Mouse (Mus musculus): ENCODE measurements at regions not wholly inside any gene's neighbourhood (a gene's known extent, or its start where the extent isn't known, plus 50 kb on each side); places are given as distances from the start of the nearest gene placed in this dataset.

DNA sequence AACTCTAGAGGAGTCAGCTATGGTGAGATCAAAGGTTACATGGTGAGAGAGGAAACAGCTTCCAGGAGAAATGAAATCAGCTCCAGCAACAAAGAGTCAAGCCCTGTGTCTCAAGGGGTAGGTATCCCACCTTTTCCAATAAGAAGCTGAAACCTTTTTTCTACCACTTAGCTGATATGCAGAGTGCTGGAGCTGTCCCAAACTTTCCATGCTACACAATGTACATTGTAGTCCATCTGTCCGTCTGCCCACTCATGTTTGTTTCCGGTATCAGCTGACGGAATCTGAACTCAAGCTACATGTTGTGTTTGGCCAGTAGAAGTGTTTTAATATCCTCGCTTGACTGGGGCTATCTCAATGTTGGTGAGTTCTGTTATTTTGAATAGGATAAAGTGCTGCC lies 83.6 kb upstream of the Ngf start:
- in situ Hi-C loops (cut with MboI, MseI): no loop called here

GRCm38 (mm10) chr3:102384596-102384995 lies 85.1 kb upstream of the Ngf start:
- in situ Hi-C loops (cut with MboI, MseI): no loop called here

DNA sequence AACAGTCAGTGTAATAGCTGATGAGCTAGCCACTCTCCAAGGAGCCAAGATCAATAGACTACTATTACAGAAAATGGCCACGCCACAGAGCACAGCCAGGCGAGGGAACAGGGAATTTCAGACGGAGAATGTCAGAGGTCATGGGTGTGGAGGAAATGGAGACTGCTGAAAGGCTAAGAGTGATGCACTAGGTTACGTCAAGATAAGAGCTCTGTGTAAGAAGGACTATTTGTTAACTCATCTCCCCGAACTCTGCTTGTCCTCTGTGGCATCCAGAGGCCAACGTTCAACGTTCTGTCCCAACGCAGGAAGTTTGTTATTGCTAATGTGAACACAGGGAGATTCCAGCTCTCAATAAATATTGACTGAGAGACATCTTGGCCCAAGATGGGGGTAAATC lies 86.0 kb upstream of the Ngf start:
- in situ Hi-C loops (cut with MboI, MseI): no loop called here

DNA sequence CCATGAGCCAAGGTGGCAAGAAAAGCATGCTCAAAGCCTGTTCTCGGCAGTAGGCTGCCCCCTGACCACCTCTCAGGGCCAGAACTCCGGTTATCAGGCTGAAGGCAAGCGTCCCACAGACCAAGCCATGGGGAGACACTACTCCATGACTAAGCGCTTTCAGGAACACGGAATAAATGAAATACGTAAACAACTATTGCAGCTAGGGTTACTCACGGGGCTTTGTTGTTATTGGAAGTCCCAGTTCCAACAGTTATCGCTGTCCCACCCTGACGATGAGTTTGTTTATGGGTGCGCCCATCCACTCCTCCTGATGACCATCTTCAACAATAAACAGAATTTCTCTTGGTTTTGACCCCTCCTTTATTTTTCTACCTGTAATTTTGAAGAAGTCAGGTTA lies 88.0 kb upstream of the Ngf start:
- in situ Hi-C loops (cut with MboI, MseI): no loop called here

DNA sequence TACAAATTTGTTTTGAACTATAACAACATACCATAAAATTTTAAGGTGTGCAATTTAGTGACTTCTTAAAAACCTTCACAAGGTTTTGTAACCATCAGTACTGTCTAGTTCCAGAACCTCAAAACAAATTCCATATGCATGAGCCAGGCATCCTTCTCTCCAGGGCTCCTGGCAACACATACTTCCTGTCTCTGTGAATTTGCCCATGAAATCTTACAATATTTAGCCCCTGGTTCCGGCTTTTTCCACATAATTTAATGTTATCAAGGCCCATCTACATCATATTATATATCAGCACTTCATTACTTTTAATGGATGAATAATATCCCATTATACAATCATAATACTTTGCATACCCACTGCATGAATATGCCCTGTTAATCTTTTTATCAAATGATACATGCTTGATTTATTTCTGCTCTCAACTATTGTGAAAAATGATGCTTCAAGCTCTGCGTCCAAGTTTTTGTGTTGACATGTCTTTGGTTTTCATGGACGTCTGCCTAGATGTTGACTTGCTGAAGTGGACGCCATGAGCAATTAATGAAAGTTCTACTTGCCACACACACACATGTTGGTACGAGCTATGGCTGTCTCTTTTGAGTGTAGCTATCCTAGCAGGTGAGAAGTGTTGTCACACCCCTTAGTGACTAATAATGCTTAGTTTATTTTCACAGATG lies 95.2 kb upstream of the Ngf start:
- in situ Hi-C loops (cut with MboI, MseI): no loop called here

DNA sequence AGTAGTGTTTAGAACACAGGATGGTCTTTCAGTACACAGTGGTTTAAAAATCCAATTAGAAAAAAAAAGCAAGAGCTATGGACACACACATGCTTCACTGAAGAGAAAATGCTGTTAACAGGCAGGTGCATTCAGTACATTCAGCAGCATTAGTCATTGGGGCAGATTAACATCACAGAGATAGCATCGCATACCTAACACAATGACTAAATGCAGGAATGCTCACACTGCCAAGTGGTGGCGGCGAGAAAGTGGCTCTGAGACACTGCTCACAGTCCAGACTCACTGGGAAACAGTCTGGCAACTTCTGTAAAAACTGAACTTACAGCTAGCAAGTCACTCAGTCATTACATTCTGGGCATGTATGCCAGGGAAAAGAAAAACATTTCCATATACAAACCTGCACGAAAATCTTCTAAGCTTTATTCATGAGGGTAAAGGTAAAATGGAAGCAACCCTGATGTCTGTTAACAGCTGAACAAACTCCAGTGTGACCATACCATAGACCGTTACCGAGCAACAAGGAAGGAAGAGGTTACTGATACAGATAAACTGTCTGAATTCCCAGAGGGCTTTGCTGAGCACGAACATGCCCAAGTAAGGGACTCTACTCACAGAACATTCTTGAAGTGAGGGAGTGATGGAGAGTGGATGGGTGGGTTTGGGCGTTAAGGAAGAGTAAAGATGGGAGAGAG lies 97.4 kb upstream of the Ngf start:
- in situ Hi-C loops (cut with MboI, MseI): no loop called here

- in situ Hi-C loops (cut with MboI, MseI): no loop called here
These were observed 103.5 kb upstream of the Ngf start for GRCm38 (mm10) chr3:102366188-102366587.

DNA sequence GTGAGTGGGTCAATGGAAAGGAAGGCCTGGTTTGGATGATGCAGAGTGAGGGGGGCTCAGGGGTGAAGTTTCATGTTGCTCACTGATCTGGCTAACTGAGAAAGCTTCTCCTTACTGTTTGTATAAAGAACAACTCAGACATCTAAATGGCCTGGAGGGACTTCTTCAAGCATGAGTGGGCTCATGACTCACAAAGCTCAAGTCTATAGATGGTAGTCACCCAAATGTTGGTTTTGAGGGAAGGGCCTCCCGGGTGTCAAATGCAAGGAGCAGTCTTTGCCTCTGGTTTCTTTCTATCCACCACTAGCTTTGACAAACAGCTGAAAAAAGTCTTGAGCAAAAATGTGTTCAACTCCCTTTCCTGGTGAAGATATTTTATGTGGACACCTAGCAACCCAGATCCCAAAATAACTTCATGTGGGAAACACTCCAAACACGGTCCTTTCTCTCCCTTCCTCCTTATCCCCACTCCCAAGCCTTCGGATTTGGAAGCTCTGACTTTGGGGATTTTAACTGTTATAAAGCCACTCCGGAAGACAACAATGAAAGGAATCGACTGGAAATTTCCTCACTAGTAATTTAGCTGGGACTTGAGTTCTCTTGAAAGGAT lies 105.3 kb upstream of the Ngf start:
- in situ Hi-C loops (cut with MboI, MseI): no loop called here

GRCm38 (mm10) chr3:102360732-102361280 lies 108.9 kb upstream of the Ngf start:
- in situ Hi-C loops (cut with MboI, MseI): no loop called here

DNA sequence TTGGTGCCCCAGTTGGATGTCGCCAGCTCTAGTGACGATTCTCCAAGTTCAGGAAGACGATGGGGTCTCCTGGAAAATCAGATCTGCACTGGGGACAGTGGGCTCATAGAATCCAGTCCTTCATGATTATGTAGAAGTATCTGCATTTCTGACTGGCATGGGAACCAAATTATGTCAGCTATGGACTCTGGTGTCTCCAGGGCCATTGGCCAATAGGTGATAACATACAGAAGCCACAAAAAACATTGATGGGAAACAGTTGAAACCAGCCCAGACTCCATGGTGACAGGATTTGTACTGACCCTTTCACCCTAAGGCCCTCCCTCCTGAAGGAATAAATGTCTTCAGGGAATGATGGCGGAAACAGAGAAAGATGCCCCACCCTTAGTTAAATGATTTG lies 110.9 kb upstream of the Ngf start:
- in situ Hi-C loops (cut with MboI, MseI): no loop called here

GRCm38 (mm10) chr3:102357062-102357610 lies 112.6 kb upstream of the Ngf start:
- in situ Hi-C loops (cut with MboI, MseI): no loop called here

DNA sequence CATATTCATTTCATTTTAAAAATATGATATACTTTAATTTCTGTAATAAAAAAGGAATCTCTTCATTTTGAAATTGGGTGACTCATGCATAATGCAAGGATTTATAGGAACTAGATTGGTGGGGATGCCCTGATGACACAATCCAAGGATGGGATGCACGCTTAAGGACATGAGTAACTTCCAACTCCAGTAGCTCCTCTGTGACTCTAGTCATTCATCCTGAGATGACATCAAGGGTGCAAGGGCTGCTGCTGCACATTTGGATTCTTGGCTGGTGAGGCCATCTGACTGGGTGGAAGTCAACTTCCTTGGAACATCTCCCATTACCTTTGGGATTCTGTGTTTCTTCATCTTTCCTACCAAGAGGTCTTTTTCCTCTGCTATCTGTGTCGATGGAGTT lies 114.4 kb upstream of the Ngf start:
- in situ Hi-C loops (cut with MboI, MseI): no loop called here

GRCm38 (mm10) chr3:102354771-102355170 lies 114.9 kb upstream of the Ngf start:
- in situ Hi-C loops (cut with MboI, MseI): no loop called here

GRCm38 (mm10) chr3:102353277-102353900 lies 116.3 kb upstream of the Ngf start:
- in situ Hi-C loops (cut with MboI, MseI): no loop called here

DNA sequence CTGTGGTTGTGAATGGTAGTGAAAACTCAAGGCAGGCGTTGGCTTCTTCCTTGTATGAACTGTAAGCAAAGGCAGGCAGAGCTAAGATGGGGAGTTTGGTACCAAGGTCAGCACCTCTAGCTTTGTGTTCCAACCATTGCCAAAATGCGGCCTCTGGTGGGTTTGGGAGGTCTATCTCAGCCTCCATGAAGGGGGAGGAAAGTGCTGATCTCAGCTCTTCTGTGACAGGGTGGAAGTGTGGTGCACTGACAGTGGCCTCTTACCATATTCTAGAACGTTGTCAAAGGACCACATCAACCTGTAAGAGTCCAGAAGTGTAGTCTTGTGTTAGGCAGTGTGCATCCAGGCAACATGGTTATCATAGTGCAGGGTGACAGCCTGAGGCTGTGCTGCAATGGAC lies 123.6 kb upstream of the Ngf start:
- in situ Hi-C loops (cut with MboI, MseI): no loop called here

GRCm38 (mm10) chr3:102345291-102345690 lies 124.4 kb upstream of the Ngf start:
- in situ Hi-C loops (cut with MboI, MseI): no loop called here

- in situ Hi-C loops (cut with MboI, MseI): loop anchor here in 1 of 2 experiments (5.0 kb wide), 1 partner anchor 352 kb away; no protein-coding TSS in a partner anchor
These were observed 129.0 kb upstream of the Ngf start for GRCm38 (mm10) chr3:102340731-102341130.

GRCm38 (mm10) chr3:102337881-102338280 lies 131.8 kb upstream of the Ngf start:
- in situ Hi-C loops (cut with MboI, MseI): no loop called here

DNA sequence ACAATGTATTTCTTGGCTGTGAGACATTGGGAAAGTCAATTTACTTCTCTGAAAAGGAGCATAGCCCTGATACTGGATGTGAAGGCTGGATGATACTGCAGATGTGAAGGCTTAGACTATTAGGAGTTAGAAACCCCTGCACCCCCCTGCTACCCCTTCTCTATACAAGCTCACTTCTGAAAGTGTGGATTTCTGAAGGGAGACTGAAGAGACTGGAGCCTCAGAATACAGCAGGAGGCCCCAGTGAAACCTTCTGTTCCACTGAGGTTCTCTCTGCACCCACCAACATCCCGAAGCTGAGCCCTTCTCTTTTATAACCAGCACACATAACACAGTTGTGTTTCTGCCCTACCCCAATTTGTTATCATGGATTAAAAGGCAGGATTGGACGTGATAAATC lies 131.7 kb upstream of the Vangl1 start:
- in situ Hi-C loops (cut with MboI, MseI): no loop called here

GRCm38 (mm10) chr3:102335146-102335545 lies 130.7 kb upstream of the Vangl1 start:
- in situ Hi-C loops (cut with MboI, MseI): no loop called here

- in situ Hi-C loops (cut with MboI, MseI): no loop called here
These were observed 127.7 kb upstream of the Vangl1 start for GRCm38 (mm10) chr3:102332221-102332620.

- in situ Hi-C loops (cut with MboI, MseI): no loop called here
These were observed 114.8 kb upstream of the Vangl1 start for GRCm38 (mm10) chr3:102319331-102319730.
